Mouse (Mus musculus) hindbrain, postnatal 0 days (tissue): ENCODE measurements around the gene E2f1. TPM values are rescaled to one million over a fixed set of nuclear protein-coding genes. Genes with fewer than 3 reads are reported as not detected.

Experiments
- ATAC-seq: fragments of 200-750 bp; cut with Nextera tagmentation; 2 replicates; pipeline ENCODE4 v1.8.0; 2017; ENCODE audit warnings: mild to moderate bottlenecking, moderate TSS enrichment, moderate library complexity
- DNase-seq: peaks from one replicate; pipeline ENCODE4 v3.0.0-alpha.2; 2015; ENCODE audit warnings: low spot score
- H3K27ac ChIP-seq: fragments of 300-500 bp; sonication (generic); 2 replicates; pipeline ENCODE4 v1.5.1; 2014; ENCODE audit warnings: mild to moderate bottlenecking
- H3K27me3 ChIP-seq: fragments of 300-500 bp; sonication (generic); 2 replicates; pipeline ENCODE4 v1.6.1; 2014; ENCODE audit warnings: low read length, mixed read lengths; ENCODE audit not compliant: insufficient read depth
- H3K36me3 ChIP-seq: fragments of 300-500 bp; sonication (generic); 2 replicates; pipeline ENCODE4 v1.6.1; 2014; ENCODE audit warnings: low read length, mixed read lengths; ENCODE audit not compliant: insufficient read depth
- H3K4me1 ChIP-seq: fragments of 300-500 bp; sonication (generic); 2 replicates; pipeline ENCODE4 v1.6.1; 2014; ENCODE audit warnings: antibody characterized with exemption, low read length, mixed read lengths; ENCODE audit not compliant: insufficient read depth
- H3K4me2 ChIP-seq: fragments of 300-500 bp; sonication (generic); 2 replicates; pipeline ENCODE4 v1.6.1; 2014; ENCODE audit warnings: low read depth, mild to moderate bottlenecking, low read length, moderate library complexity, mixed read lengths
- H3K4me3 ChIP-seq: fragments of 300-500 bp; sonication (generic); 2 replicates; pipeline ENCODE4 v1.5.1; 2014; ENCODE audit warnings: low read length
- H3K9ac ChIP-seq: fragments of 300-500 bp; sonication (generic); replicated peaks from 2 replicates; pipeline ENCODE4 v1.6.1; 2014; ENCODE audit warnings: mild to moderate bottlenecking, low read length, moderate library complexity, mixed read lengths
- H3K9me3 ChIP-seq: fragments of 300-500 bp; sonication (generic); 2 replicates; pipeline ENCODE4 v1.6.1; 2016; ENCODE audit warnings: low read length, mixed read lengths
- CTCF ChIP-seq: IDR thresholded peaks from 2 replicates; pipeline ENCODE4 v1.5.1; 2016; ENCODE audit warnings: antibody characterized with exemption, control low read depth, low read depth
- WGBS: fragments of 180-500 bp; shearing (Covaris S2); extraction: QIAGEN DNeasy Blood & Tissue Kit; methylation state at CpG from one replicate; pipeline ENCODE4 v1.1.7; 2014; 5-methylcytosine and 5-hydroxymethylcytosine counted together
- polyA plus RNA-seq: library from polyadenylated mRNA; unstranded; fragments of >200 nt; fragmentation: Nextera tagmentation; extraction: Ambion mirVana; gene quantifications from 2 replicates; pipeline ENCODE4 v1.2.1, GENCODE M21; 2015
- total RNA-seq: library from RNA; depleted of rRNA; stranded (reverse); fragments of >200 nt; gene quantifications from 2 replicates; pipeline ENCODE4 v1.2.3, GENCODE M21; 2014

The E2f1 gene
- total and polyA plus RNA-seq, 2 experiments from 2014 or later = 6.7 to 8.4 TPM

DNA sequence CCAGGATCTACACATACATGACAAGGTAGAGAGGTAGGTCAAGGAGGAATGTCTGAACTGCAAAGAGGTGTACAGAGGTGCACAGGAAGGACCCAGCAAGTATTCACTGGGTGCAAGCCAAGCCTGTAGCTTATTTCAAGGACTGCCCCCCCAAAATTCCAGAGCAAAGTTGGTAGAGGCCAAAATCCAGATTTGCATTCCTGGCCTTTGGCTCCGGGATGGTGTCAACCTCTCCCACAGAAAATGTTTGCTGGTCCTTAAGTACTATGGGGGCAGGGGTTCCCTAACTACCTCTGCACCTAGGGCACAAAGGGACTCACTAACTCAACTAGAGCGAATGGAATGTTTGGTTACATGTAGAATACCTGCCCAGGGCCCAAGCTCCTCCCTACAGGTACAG is 1.9 kb downstream of the E2f1 start:
- no peaks in the 10 kb centered on the region for H3K36me3 ChIP-seq
- no peaks in the 10 kb centered on the region; the same call in 1 of the 2 replicates for H3K4me1 ChIP-seq
- no peak overlapping the region; the same call in 1 of the 2 replicates for H3K27ac ChIP-seq
- H3K27me3 ChIP-seq = no peaks in the 10 kb centered on the region
- no peak for DNase-seq
- H3K4me2 ChIP-seq = peak overlapping the region; percentile 92
- H3K9ac ChIP-seq = no peak overlapping the region
- peak overlapping the region; percentile 74; the same call in 1 of the 2 replicates for H3K4me3 ChIP-seq
- ATAC-seq = no peak
- no peaks in the 10 kb centered on the region for H3K9me3 ChIP-seq
- WGBS = 54% methylated on average over 2 of the region's 2 CpGs
- TF ChIP-seq CTCF = no peak

DNA sequence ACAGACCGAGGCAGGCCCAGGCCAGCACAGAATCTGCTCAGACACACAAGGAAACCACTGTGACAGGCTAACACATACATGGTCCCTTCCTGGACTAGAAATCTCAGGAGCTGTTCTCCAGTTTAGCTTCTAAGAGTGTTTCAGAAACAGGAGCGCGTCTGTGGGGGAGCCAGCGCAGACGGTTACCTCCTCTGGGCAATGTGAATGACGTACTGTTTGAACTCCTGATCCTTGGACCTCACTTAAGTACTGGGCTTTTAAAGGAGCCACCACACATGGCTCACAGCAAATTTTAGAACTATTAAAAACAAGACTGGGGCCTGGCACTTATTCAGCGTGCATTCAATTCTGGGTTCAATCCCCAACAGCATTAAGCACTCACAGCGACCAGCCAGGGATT is 3.1 kb downstream of the E2f1 start:
- Histone ChIP-seq H3K9me3 (no peaks in the 10 kb centered on the region), H3K4me2 (peak overlapping the region; percentile 2; the same call in 1 of the 2 replicates), H3K4me1 (no peaks in the 10 kb centered on the region; the same call in 1 of the 2 replicates), H3K36me3 (no peaks in the 10 kb centered on the region), H3K4me3 (no peak overlapping the region), H3K9ac (no peak overlapping the region), H3K27me3 (no peaks in the 10 kb centered on the region), H3K27ac (no peak overlapping the region)
- TF ChIP-seq CTCF = no peak
- 42% methylated on average over 8 of the region's 8 CpGs for WGBS
- DNase-seq (no peak), ATAC-seq (no peak)

DNA sequence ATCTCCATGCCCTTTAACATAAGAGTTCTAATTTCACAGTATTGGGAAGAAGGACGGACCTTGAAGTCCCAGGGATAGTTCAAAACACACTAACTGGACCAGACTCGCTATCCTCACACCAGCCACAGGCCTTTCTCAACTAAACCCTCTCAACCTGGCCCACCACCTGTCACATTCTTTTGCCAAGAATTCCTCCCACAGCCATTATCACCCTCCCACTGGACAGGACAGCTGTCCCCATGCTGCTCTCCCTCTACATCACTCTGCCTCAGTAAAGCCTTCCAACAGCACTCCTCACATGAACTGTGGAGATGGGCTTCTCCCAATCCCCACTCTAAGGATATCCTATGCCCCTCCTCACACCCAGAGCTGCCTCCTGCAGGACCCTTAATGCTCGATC is 4.1 kb downstream of the E2f1 start:
- Histone ChIP-seq H3K4me1 (no peaks in the 10 kb centered on the region; the same call in 1 of the 2 replicates), H3K4me3 (no peak overlapping the region), H3K4me2 (no peak overlapping the region), H3K27me3 (no peaks in the 10 kb centered on the region), H3K27ac (peak overlapping the region; percentile 51), H3K36me3 (no peaks in the 10 kb centered on the region), H3K9ac (0 out of 2 replicates have a peak overlapping the region, but pooled peaks have one; percentile 22), H3K9me3 (no peaks in the 10 kb centered on the region)
- DNase-seq = peak; percentile 67
- TF ChIP-seq CTCF = no peak
- no peak; the same call in 1 of the 2 replicates for ATAC-seq
- WGBS = 63% methylated on average over 3 of the region's 3 CpGs

DNA sequence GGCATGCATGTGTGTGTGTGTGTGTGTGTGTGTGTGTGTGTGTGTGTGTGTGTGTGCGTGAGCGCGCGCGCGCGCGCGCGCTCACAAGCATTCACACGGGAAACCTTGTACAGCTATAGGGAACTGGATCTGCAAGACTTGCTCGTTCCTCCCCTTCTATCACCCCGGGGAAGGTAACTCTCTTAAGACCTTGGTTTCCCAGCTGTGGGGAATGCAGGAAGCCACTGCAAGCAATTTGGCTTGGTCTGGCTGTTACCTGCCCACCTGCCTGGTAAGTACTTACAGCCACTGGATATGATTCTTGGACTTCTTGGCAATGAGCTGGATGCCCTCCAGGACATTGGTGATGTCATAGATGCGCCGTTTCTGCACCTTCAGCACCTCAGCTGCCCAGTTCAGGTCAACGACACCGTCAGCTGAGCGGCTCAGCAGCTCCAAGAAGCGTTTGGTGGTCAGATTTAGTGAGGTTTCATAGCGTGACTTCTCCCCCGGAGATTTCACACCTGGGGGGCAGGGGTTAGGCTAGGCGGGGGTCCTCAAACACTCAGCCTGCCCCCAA is 6.0 kb downstream of the E2f1 start:
- peaks cover 6% of the 10 kb centered on the region for H3K4me1 ChIP-seq
- no peak for TF ChIP-seq CTCF
- H3K27ac ChIP-seq = no peak overlapping the region
- 85% methylated on average over 22 of the region's 22 CpGs for WGBS
- no peaks in the 10 kb centered on the region for H3K36me3 ChIP-seq
- H3K4me2 ChIP-seq = no peak overlapping the region
- no peak overlapping the region for H3K9ac ChIP-seq
- ATAC-seq (no peak), DNase-seq (no peak)
- no peak overlapping the region for H3K4me3 ChIP-seq
- no peaks in the 10 kb centered on the region for H3K27me3 ChIP-seq
- no peaks in the 10 kb centered on the region for H3K9me3 ChIP-seq

DNA sequence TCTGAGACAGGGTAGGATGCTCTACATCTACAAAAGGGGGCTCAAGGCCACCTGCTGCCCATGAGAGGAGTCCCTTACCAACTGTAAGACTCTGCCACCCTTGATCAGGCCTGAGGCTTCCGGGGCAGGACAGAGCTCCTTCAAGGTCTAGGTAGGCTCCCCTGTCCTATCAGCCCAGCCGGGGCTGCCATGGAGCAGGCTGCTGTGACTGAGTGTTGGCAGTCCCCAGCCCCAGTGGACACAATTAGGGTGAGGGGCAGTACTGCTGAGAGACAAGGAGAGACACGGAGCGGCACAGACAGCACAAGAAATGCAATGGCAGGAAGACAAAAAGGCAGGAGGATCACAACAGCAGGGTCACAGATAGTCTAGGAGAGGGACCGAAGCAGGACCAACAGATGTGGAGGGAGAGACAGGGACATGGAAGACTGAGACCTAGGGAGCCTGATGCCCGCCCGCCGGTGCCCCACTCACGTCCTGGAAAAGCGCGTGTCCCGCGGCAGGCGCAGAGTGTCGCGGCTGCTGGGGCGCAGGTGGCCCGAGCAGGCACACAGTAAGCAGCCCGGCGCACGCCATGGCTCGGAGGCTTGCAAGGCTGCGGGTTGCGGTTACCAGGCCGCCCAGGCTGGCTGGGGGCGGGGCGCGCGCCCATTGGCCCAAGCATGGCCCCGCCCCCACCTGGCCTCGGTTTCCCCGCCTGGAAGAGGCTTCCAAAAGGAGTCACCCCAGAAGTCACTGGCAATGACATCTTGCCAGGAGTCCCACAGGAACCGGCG is 11.2 kb downstream of the E2f1 start, which contains the start of gene Necab3:
Necab3 (minus strand) TSS at position 627 of the 776 bp plus-strand sequence.
- Histone ChIP-seq H3K9me3 (no peaks in the 10 kb centered on the region), H3K27me3 (no peaks in the 10 kb centered on the region), H3K4me3 (peak within 1 kb of the TSS; percentile 43), H3K27ac (peak within 1 kb of the TSS; percentile 70), H3K9ac (peak within 1 kb of the TSS; percentile 55), H3K36me3 (no peaks in the 10 kb centered on the region), H3K4me1 (peaks cover 31% of the 10 kb centered on the region), H3K4me2 (peak within 1 kb of the TSS; percentile 72)
- 4% methylated on average over 34 of the region's 34 CpGs for WGBS
- DNase-seq = peak; percentile 63
- ATAC-seq = peak; percentile 66
- no peak for TF ChIP-seq CTCF

DNA sequence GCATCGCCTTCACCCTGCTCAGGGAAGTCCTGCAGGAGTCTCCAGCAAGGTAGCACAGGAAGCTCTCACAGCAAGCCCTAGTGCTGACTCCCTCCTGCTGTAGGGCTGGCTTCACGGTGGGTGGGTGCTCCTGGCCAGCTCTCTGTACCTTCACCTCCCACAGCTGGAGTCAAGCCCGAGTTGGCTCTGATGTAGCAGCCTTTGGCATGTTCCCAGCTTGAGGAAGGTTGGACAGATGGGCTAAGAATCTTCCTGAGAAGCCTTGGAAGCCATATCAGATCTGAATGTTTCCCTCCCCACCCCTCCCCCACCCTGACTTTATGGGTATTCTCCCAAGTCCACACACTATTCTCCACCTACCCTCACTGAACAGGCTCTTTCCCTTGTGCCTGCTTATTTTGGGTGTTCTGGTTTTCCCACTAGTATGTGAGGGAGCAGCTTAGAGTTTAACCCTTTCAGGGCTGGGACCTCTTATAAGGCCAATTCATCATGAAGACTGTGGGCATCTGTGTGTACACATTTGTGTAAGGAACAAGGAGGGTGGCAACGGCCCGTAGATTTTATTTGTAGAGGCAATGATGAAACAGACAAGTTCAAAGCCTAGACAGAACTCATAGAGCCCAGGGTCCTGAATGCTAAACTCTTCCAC is 12.4 kb downstream of the E2f1 start:
- Histone ChIP-seq H3K27me3 (no peaks in the 10 kb centered on the region), H3K9ac (no peak overlapping the region), H3K36me3 (no peaks in the 10 kb centered on the region), H3K9me3 (no peaks in the 10 kb centered on the region), H3K4me1 (peaks cover 32% of the 10 kb centered on the region), H3K4me3 (no peak overlapping the region), H3K4me2 (peak overlapping the region; percentile 72), H3K27ac (peak overlapping the region; percentile 70; the same call in 1 of the 2 replicates)
- 47% methylated on average over 5 of the region's 5 CpGs for WGBS
- TF ChIP-seq CTCF = no peak
- ATAC-seq = no peak
- DNase-seq = peak; percentile 58
